In genomic region chr13:92355272-92355643, GRCm38 (mm10) we compare ENCODE assay signal across 7 mouse cellular contexts. TPM values are rescaled to one million over a fixed set of nuclear protein-coding genes. Genes with fewer than 3 reads are reported as not detected.
DNase-seq lines count a peak whose midpoint lies in the region; ATAC-seq and TF ChIP-seq lines count a peak whose summit lies in the region.

No protein-coding gene starts in this region.

- no peak for DNase-seq in Patski (ENCODE audit: low read depth, low spot score)
- no peak for DNase-seq in hindbrain, embryonic 10.5 days (ENCODE audit: low spot score)
- DNase-seq in skeletal muscle tissue, adult 2 months (ENCODE audit: low read depth, low spot score) = peak; percentile 15
- DNase-seq in gastrocnemius, postnatal 4 days (ENCODE audit: low spot score in 2 of 2) = no peak
- no peak for DNase-seq in urinary bladder, adult 2 months (ENCODE audit: low spot score)

- WGBS in hindbrain, embryonic 10.5 days = under 1% methylated on average over 24 of the region's 24 CpGs
- WGBS in limb, embryonic 13.5 days = under 1% methylated on average over 24 of the region's 24 CpGs

- peak overlapping the region; percentile 96 for H3K4me2 ChIP-seq in limb, embryonic 13.5 days (replicated peaks)

- TF ChIP-seq CTCF in E14TG2a.4 (conservative IDR thresholded peaks at IDR 0.05; ENCODE audit: low read length) (no peak), Patski (IDR thresholded peaks at IDR 0.05) (no peak)

- H3K4me3 ChIP-seq in E14TG2a.4 (replicated peaks; ENCODE audit: low read length) = peak overlapping the region; percentile 93
- peak overlapping the region; percentile 78 for H3K4me3 ChIP-seq in hindbrain, embryonic 10.5 days
- peak overlapping the region; percentile 72 for H3K4me3 ChIP-seq in limb, embryonic 13.5 days

- POLR2A ChIA-PET in Patski (lab: Charles Lee) = interaction anchor here (0.7 kb wide), 1 partner anchor 13 kb away, joined by 3 read pairs; no protein-coding TSS in a partner anchor

- H3K4me1 ChIP-seq in E14TG2a.4 (replicated peaks; ENCODE audit: low read depth, low read length) = peaks cover 25% of the 10 kb centered on the region
- peaks cover 37% of the 10 kb centered on the region for H3K4me1 ChIP-seq in hindbrain, embryonic 10.5 days (replicated peaks)
- peaks cover 23% of the 10 kb centered on the region for H3K4me1 ChIP-seq in limb, embryonic 13.5 days

- peak overlapping the region; percentile 96 for H3K27ac ChIP-seq in hindbrain, embryonic 10.5 days
- peak overlapping the region; percentile 44; the same call in 1 of the 2 replicates for H3K27ac ChIP-seq in limb, embryonic 13.5 days

- peak overlapping the region; percentile 78 for H3K9ac ChIP-seq in limb, embryonic 13.5 days

- H3K36me3 ChIP-seq in E14TG2a.4 (ENCODE audit: insufficient read depth, low read length) = peaks cover 70% of the 10 kb centered on the region
- H3K36me3 ChIP-seq in hindbrain, embryonic 10.5 days = peaks cover 53% of the 10 kb centered on the region
- peaks cover 29% of the 10 kb centered on the region for H3K36me3 ChIP-seq in limb, embryonic 13.5 days

- no peaks in the 10 kb centered on the region for H3K9me3 ChIP-seq in E14TG2a.4 (ENCODE audit: low read length)
- H3K9me3 ChIP-seq in hindbrain, embryonic 10.5 days = no peaks in the 10 kb centered on the region
- H3K9me3 ChIP-seq in limb, embryonic 13.5 days = no peaks in the 10 kb centered on the region

- CTCF ChIA-PET in Patski (lab: Charles Lee) = interaction anchor here (0.7 to 1.4 kb wide), 4 partner anchors 9 to 425 kb away, joined by 3 to 5 read pairs (median 4); no protein-coding TSS in a partner anchor

- H3K27me3 ChIP-seq in E14TG2a.4 (ENCODE audit: insufficient read depth, low read length) = no peaks in the 10 kb centered on the region
- H3K27me3 ChIP-seq in Patski = no peaks in the 10 kb centered on the region
- H3K27me3 ChIP-seq in hindbrain, embryonic 10.5 days (ENCODE audit: insufficient read depth, poor library complexity, severe bottlenecking) = no peaks in the 10 kb centered on the region
- H3K27me3 ChIP-seq in limb, embryonic 13.5 days = no peaks in the 10 kb centered on the region

- peak; percentile 11 for ATAC-seq in Patski
- peak; percentile 39 for ATAC-seq in limb, embryonic 13.5 days (ENCODE audit: low FRiP score, low read depth)

- in situ Hi-C loops in Patski (cut with MboI; ENCODE audit: low pct_unique_long_range_greater_than_20kb) = loop anchor here (25.0 kb wide), 1 partner anchor 382 kb away; no protein-coding TSS in a partner anchor

RNA-seq across cellular contexts. Expression of gene Msh3, which starts 0.5 kb away (rescaled TPM):
- 19.0 TPM for polyA plus RNA-seq in Patski (2021)
- 24.6 and 32.2 TPM in 2 replicates for polyA plus RNA-seq in hindbrain, embryonic 10.5 days (2016; fragmentation: Nextera tagmentation; extraction: Ambion mirVana)
- 31.9 and 32.2 TPM in 2 replicates for polyA plus RNA-seq in limb, embryonic 13.5 days (2015; fragmentation: Nextera tagmentation; extraction: Ambion mirVana)
- total RNA-seq in gastrocnemius, postnatal 4 days (2021) = 10 to 100 TPM; 16.2 to 22.0 TPM
- polyA plus RNA-seq in urinary bladder, adult 2 months (2012; rRNA removed) = 8.8 and 10.2 TPM in 2 replicates

RNA-seq across cellular contexts. Expression of gene Dhfr, which starts 0.7 kb away (rescaled TPM):
- polyA plus RNA-seq in Patski (2021) = 7.8 TPM
- polyA plus RNA-seq in hindbrain, embryonic 10.5 days (2016; fragmentation: Nextera tagmentation; extraction: Ambion mirVana) = 17.9 and 25.5 TPM in 2 replicates
- polyA plus RNA-seq in limb, embryonic 13.5 days (2015; fragmentation: Nextera tagmentation; extraction: Ambion mirVana) = 16.1 and 16.9 TPM in 2 replicates
- total RNA-seq in gastrocnemius, postnatal 4 days (2021) = 1 to 10 TPM; 3.8 to 4.1 TPM
- 1.7 TPM in 2 replicates for polyA plus RNA-seq in urinary bladder, adult 2 months (2012; rRNA removed)

RNA-seq across cellular contexts. Expression of gene Gm20379, which starts 49.5 kb away (rescaled TPM):
- not detected for polyA plus RNA-seq in Patski (2021)
- polyA plus RNA-seq in hindbrain, embryonic 10.5 days (2016; fragmentation: Nextera tagmentation; extraction: Ambion mirVana) = 0.76 and 0.93 TPM in 2 replicates
- polyA plus RNA-seq in limb, embryonic 13.5 days (2015; fragmentation: Nextera tagmentation; extraction: Ambion mirVana) = 1.5 and 2.0 TPM in 2 replicates
- total RNA-seq in gastrocnemius, postnatal 4 days (2021) = not detected
- polyA plus RNA-seq in urinary bladder, adult 2 months (2012; rRNA removed) = not detected in 2 replicates
